In the genomic region with DNA sequence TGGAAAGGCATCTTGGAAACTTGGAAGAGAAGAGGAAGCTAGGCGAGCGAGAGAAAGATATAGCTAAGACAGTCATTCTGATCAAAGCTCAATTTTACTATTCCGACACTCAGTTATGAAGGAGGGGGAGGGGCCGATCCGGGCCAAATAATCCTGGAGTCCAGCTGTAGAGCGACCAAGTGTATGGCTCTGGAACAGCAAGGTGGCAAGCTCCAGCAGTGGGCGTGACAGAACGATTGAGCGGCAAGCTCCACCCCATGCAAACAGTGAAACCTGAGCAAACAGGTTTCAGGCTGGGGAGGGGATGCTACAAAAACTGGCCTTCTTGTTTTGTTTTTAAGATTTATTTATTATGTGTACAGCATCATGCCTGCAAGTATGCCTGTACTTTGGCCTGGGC, we compare ENCODE assay signal across 29 mouse cellular contexts. TPM values are rescaled to one million over a fixed set of nuclear protein-coding genes. Genes with fewer than 3 reads are reported as not detected.
DNase-seq lines count a peak whose midpoint lies in the region; TF ChIP-seq lines count a peak whose summit lies in the region.
"Had no signal": no experiment of that assay in that cellular context is flagged by ENCODE, and none has a peak within 500 bp of the region (broad histone marks: within the 10 kb centered on the region; RNA-seq: fewer than 3 reads in every experiment).

No protein-coding gene starts in this region.

- 0 out of 2 replicates have a peak, but pooled peaks have one; percentile 3 for TF ChIP-seq CTCF in liver, adult 2 months (IDR thresholded peaks at IDR 0.05; ENCODE audit: low read depth, low read length)

- WGBS in liver, adult 2 months: 34% methylated on average over 9 of the region's 9 CpGs
- 91% methylated on average over 9 of the region's 9 CpGs for WGBS in forebrain, embryonic 10.5 days

- H3K4me1 ChIP-seq in liver, adult 2 months (ENCODE audit: control insufficient read depth, insufficient read depth, low read length): no peaks in the 10 kb centered on the region
- peaks cover 6% of the 10 kb centered on the region for H3K4me1 ChIP-seq in forebrain, embryonic 10.5 days
- H3K4me1 ChIP-seq: embryonic facial prominence, embryonic 15.5 days; forebrain, embryonic 13.5 days; hindbrain, embryonic 12.5 days; limb, embryonic 12.5 days had no signal

- H3K27me3 ChIP-seq in liver, adult 2 months (ENCODE audit: control insufficient read depth, insufficient read depth, low read length): no peaks in the 10 kb centered on the region
- no peaks in the 10 kb centered on the region for H3K27me3 ChIP-seq in forebrain, embryonic 10.5 days (ENCODE audit: poor library complexity, severe bottlenecking)
- H3K27me3 ChIP-seq: embryonic facial prominence, embryonic 15.5 days; forebrain, embryonic 13.5 days; hindbrain, embryonic 12.5 days; limb, embryonic 12.5 days; liver, embryonic 13.5 days had no signal

- DNase-seq in kidney, adult 11 months: peak; percentile 25
- no peak for DNase-seq in kidney, adult 18-20 months
- peak; percentile 55 for DNase-seq in liver, adult 2 months (ENCODE audit: extremely low read depth, low read depth, low spot score)
- DNase-seq in liver: no peak
- DNase-seq in ZHBTc4 (ENCODE audit: low read depth, low spot score): peak; percentile 76
- DNase-seq in forebrain, embryonic 10.5 days (ENCODE audit: extremely low spot score, low spot score): no peak
- DNase-seq in lung, postnatal 4 days: no peak
- DNase-seq: adrenal gland, adult 8-10 months; cerebellum, adult 2 months; cerebellum, postnatal 25 days; gastrocnemius, postnatal 10 days; heart, postnatal 36 days; liver, embryonic 13.5 days; lung, adult 2 months; lung, postnatal 10 days; right cerebral cortex, adult 18-20 months; right cerebral cortex, postnatal 4 days; thymus, adult 2 months; thymus, postnatal 36 days had no signal

- TF ChIP-seq POLR2A in liver, adult 2 months (IDR thresholded peaks at IDR 0.05; ENCODE audit: extremely low read depth, insufficient read depth, low read length): no peak

- no peaks in the 10 kb centered on the region for H3K9me3 ChIP-seq in forebrain, embryonic 10.5 days
- H3K9me3 ChIP-seq: embryonic facial prominence, embryonic 10.5 days; embryonic facial prominence, embryonic 15.5 days; forebrain, embryonic 13.5 days; hindbrain, embryonic 12.5 days; limb, embryonic 12.5 days; liver, embryonic 13.5 days had no signal

- no peak overlapping the region for H3K4me3 ChIP-seq in liver, adult 2 months (ENCODE audit: insufficient read depth, low read depth, low read length)
- H3K4me3 ChIP-seq in forebrain, embryonic 10.5 days: no peak overlapping the region
- H3K4me3 ChIP-seq: embryonic facial prominence, embryonic 10.5 days; embryonic facial prominence, embryonic 15.5 days; forebrain, embryonic 13.5 days; hindbrain, embryonic 12.5 days; layer of hippocampus, adult 2 months; left cerebral cortex, adult 2 months; limb, embryonic 12.5 days; liver, embryonic 13.5 days had no signal

- no peaks in the 10 kb centered on the region for H3K79me2 ChIP-seq in liver, adult 2 months (ENCODE audit: control insufficient read depth, insufficient read depth, low read length)

- H3K27ac ChIP-seq in liver, adult 2 months (replicated peaks; ENCODE audit: insufficient read depth, low read depth, low read length): no peak overlapping the region
- no peak overlapping the region for H3K27ac ChIP-seq in forebrain, embryonic 10.5 days
- H3K27ac ChIP-seq: embryonic facial prominence, embryonic 10.5 days; embryonic facial prominence, embryonic 15.5 days; forebrain, embryonic 13.5 days; hindbrain, embryonic 12.5 days; hindbrain, postnatal 0 days; layer of hippocampus, adult 2 months; left cerebral cortex, adult 2 months; limb, embryonic 12.5 days; liver, embryonic 13.5 days had no signal

- H3K36me3 ChIP-seq in liver, adult 2 months (ENCODE audit: control insufficient read depth, insufficient read depth, low read length): no peaks in the 10 kb centered on the region
- no peaks in the 10 kb centered on the region for H3K36me3 ChIP-seq in forebrain, embryonic 10.5 days (replicated peaks)
- H3K36me3 ChIP-seq: embryonic facial prominence, embryonic 10.5 days; embryonic facial prominence, embryonic 15.5 days; hindbrain, embryonic 12.5 days; limb, embryonic 12.5 days; liver, embryonic 13.5 days had no signal

- H3K9ac ChIP-seq in liver, adult 2 months (ENCODE audit: low read depth, low read length): no peak overlapping the region
- H3K9ac ChIP-seq: embryonic facial prominence, embryonic 15.5 days; forebrain, embryonic 13.5 days; hindbrain, embryonic 12.5 days; limb, embryonic 12.5 days; liver, embryonic 13.5 days had no signal

RNA-seq across cellular contexts. Expression of gene Dhx9, which starts 12.6 kb away (rescaled TPM):
- total RNA-seq in liver, adult 2 months (2014; rRNA removed): 41.1 and 42.6 TPM in 2 replicates
- polyA plus RNA-seq in liver, adult 2 months (2012; rRNA removed): 5.6 and 5.7 TPM in 2 replicates
- polyA plus RNA-seq in forebrain, embryonic 10.5 days (2016; fragmentation: Nextera tagmentation; extraction: Ambion mirVana): 48.1 and 49.5 TPM in 2 replicates

RNA-seq across cellular contexts. Expression of gene Npl, which starts 49.8 kb away (rescaled TPM):
- 1.4 and 2.5 TPM in 2 replicates for total RNA-seq in liver, adult 2 months (2014; rRNA removed)
- polyA plus RNA-seq in liver, adult 2 months (2012; rRNA removed): 0.21 and 0.40 TPM in 2 replicates
- 13.3 and 13.5 TPM in 2 replicates for polyA plus RNA-seq in forebrain, embryonic 10.5 days (2016; fragmentation: Nextera tagmentation; extraction: Ambion mirVana)
- total RNA-seq: neutrophil, adult 5-6 weeks had no signal
- polyA plus RNA-seq: CD4-positive, CD25-positive, alpha-beta regulatory T cell, adult 4 months had no signal

Comparison
In these comparisons a context has a peak if more than half of its experiments do, and no peak if none do; other contexts are left out.
1. DNase-seq: peak in kidney, adult 11 months (single experiment), liver, adult 2 months (single experiment) and ZHBTc4 (single experiment); none in kidney, adult 18-20 months (single experiment), liver (single experiment), forebrain, embryonic 10.5 days (single experiment) and lung, postnatal 4 days (0 of 2).
2. RNA of gene Npl, which starts 49.8 kb away (polyA plus RNA-seq): 13.3 to 13.5 TPM in forebrain, embryonic 10.5 days; 0.21 to 0.40 TPM in liver, adult 2 months; every median in the first group is over 10 times any median in the second.